Mouse (Mus musculus) mesoderm, embryonic 11.5 days (tissue): ENCODE data around the gene Xylb.

Experiments
- DNase-seq: peaks from one replicate; pipeline ENCODE4 v3.0.0-alpha.2; 2012; ENCODE audit warnings: low read depth, low spot score

Gene Xylb

GRCm38 (mm10) chr9:119357331-119358057 is at the start of gene Xylb:
TSS of gene Xylb (plus strand) at chr9:119357381.
- peak; percentile 87 for DNase-seq

GRCm38 (mm10) chr9:119309067-119309466 is 48.1 kb upstream of the Xylb start:
- DNase-seq: no peak

DNA sequence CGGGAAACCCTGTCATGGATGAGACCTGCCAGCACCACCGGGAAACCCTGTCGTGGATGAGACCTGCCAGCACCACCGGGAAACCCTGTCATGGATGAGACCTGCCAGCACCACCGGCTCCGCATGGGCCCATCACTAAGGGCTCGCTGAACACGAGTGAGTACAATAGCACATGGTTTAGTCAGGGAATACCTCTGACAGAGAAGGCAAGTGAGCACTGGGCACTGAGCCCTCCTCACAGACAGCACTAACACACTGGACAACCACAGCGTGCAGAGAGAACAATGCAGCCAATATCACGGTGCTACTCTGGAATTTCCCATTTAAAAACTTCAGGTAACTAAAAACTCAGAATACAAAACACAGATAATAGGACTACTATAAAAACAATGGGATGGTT is 44.1 kb upstream of the Xylb start:
- DNase-seq: no peak

GRCm38 (mm10) chr9:119318891-119319290 is 38.3 kb upstream of the Xylb start:
- DNase-seq: no peak

GRCm38 (mm10) chr9:119320446-119320845 is 36.7 kb upstream of the Xylb start:
- no peak for DNase-seq

GRCm38 (mm10) chr9:119320946-119321345 is 36.2 kb upstream of the Xylb start:
- no peak for DNase-seq

GRCm38 (mm10) chr9:119321392-119322229 is 35.6 kb upstream of the Xylb start:
- DNase-seq: peak; percentile 26

GRCm38 (mm10) chr9:119322289-119323259 is 34.6 kb upstream of the Xylb start, which contains the start of gene Oxsr1:
TSS of gene Oxsr1 (minus strand) at chr9:119322427.
- DNase-seq: peak; percentile 98

DNA sequence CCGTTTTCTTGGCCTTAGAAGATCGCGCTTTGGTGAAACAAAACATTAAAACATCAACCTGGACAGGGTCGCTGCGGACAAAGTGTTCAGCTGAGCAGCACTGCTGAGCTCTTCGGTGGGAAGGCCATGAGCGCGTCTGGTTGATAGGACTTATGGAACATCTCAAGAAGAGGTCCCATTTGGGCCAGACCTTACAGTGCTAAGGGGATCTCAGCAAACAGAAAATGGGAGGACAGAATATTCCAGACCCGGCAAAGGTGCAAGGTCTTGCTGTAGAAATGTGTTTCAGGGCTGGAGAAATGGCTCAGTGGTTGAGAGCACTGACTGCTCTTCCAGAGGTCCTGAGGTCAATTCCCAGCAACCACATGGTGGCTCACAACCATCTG is 33.9 kb upstream of the Xylb start:
- no peak for DNase-seq

GRCm38 (mm10) chr9:119324130-119324529 is 33.1 kb upstream of the Xylb start:
- DNase-seq: no peak

GRCm38 (mm10) chr9:119328488-119328887 is 28.7 kb upstream of the Xylb start:
- no peak for DNase-seq

DNA sequence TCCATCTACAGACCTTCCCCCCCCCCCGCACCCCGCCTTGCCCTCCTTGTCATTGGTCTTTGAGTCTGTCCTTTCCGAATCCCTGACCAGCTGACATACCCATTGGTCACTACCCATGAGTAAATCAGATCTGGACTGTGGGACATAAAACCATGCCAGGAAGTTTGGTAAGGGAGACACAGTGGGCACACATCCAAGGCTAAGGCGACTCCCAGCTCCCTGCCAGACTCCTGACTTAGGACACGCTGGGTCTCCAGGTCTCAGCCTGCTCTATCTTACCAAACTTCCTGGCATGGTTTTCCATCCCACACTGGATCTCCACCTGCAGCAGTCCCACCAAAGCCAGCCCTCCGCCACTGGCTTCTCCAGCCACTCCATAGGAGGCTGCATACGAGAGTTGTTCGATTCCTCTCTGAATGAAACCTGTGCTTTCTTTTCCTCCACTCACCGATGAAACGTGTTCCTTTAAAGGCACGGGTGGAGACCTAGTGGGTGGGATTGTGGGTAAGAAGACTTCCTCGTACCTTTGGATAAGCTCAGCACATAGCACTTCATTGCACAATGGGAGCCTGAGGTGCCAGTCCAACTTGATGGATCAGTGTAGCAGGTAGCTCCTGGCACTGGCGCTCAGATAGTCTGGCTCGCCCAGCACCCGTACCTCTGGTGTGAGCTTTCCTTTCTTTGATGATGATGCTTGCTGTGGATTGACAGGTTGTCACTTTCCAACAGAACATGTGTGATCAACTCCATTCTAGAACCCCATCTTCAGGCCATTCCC is 26.8 kb upstream of the Xylb start:
- DNase-seq: no peak

DNA sequence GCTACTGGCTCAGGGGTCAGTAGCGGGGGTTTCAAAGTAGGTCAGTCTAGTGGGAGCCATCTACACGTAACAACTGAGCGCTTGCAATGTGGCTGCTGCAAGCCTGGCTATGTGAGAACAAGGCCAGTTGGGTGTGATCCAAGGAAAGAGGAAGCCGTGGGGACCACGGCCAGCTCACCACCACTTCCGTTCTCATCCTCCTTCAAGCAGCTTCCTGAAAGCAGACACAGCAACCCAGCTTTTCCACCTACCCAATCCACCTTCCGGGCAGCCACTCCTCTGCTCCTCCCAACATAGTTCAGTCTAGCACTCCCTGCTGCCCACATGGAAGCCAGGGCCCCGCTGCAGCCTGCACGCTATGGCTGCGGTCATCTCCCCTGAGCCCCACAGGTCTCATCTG is 22.9 kb upstream of the Xylb start:
- DNase-seq: no peak

- no peak for DNase-seq
Measured at GRCm38 (mm10) chr9:119334834-119335233, 22.3 kb upstream of the Xylb start.

- DNase-seq: no peak
Measured at GRCm38 (mm10) chr9:119335571-119335970, 21.6 kb upstream of the Xylb start.

DNA sequence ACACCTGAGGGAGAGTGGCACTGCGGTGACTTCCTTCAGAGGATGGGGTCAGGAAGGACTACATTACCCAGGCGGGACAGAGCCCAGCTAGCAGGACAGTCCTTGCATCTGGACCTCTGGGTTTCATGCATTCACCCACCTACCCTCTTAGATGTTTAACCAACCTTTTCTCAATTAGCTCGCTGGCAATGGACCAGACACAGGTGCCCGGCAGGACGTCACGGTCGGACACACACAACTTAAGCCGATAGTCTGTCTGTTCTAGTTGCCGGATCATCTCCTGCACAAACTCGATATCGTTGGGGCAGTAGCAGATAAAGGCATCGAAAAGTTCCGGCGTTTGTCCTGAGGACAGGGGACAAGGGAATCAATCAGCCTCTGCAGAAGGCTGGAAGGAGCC is 19.3 kb upstream of the Xylb start:
- DNase-seq: no peak

DNA sequence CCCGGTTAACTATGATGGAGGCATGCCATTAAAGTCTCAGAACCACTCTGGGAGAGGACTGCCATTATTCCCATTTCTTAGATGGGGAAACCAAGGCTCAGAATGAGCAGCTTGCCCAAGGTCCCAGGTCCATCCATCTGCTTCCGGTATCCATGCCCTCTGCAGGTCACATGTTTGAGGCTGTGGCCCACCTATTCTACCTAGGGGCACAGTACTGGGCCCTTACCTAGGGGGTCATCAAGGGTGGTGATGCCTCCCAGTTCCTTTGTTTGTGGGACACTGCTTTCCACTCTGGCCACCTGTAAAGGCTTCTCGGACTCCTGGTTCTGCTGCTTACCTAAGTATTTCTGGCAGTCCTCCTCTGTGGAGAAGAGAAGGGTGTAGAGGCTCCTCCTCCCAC is 18.8 kb upstream of the Xylb start:
- DNase-seq: no peak

DNA sequence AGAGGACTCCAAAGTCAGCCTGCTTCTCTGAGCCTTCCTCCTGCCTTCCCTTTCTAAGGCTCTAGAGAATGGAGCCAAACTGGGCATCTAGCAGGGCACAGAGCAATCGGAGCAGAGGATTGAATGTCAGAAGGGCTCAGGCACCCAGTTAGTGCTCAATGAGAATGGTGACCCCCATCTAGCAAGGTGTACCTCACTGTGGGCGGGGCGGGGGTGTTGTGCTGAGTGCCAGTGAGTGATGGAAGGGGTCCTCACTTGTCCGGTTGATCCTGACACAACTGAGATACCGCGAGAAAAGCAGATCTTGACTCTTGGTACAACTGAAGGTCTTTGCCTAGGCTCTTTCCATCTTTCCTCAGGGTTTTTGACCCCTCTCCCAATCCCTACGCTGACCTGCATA is 18.1 kb upstream of the Xylb start:
- DNase-seq: no peak

DNA sequence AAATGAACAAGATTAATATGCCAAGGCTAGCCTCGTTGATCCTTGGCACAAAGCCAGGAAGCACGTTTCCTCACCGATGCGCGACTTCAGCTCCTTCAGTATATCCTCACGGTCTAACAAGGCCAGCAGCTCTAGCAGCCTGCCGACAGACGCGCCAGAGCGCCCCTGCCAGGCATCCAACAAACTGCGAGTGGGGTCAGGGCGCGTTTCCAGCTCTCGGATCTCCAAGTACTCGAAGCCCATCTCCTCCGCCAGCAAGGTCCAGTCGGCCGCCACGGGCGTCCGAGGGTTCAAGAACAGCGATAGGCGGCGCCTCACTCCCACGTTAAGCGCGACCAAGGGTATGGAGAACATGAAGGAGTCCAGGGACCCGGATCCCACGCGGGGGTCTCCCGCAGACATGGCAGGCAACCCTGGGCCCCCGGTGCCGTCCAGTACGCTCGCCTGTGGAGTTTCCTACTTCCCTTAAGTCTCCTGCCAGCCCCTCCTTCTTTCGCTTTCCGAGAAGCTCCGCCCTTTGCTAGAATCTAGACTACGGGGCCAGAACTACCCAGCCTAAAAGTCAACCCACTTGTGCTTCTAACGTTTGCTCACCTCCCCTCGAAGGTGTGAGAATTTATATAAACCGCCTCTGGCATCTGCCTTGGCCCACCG is 17.5 kb upstream of the Xylb start, which contains the start of gene Acaa1a:
Gene Acaa1a (plus strand): TSS at position 119 of the 654 bp plus-strand sequence.
- peak; percentile 50 for DNase-seq

- no peak for DNase-seq
Measured at GRCm38 (mm10) chr9:119340212-119340580, 17.0 kb upstream of the Xylb start.
